Mouse (Mus musculus) heart, embryonic 15.5 days (tissue): Measurements from ENCODE around the gene B130006D01Rik. TPM values are rescaled to one million over a fixed set of nuclear protein-coding genes. Genes with fewer than 3 reads are reported as not detected.

Source experiments
- ATAC-seq: fragments of 200-750 bp; cut with Nextera tagmentation; replicated peaks from 2 replicates; pipeline ENCODE4 v1.8.0; 2017; ENCODE audit warnings: low read depth, moderate TSS enrichment; ENCODE audit not compliant: insufficient number of reproducible peaks, insufficient read depth, low FRiP score
- H3K27ac ChIP-seq: fragments of 300-500 bp; sonication (generic); 2 replicates; pipeline ENCODE4 v1.5.1; 2015; ENCODE audit warnings: mild to moderate bottlenecking, inconsistent platforms
- H3K27me3 ChIP-seq: fragments of 300-500 bp; sonication (generic); 2 replicates; pipeline ENCODE4 v1.6.1; 2015; ENCODE audit warnings: inconsistent platforms
- H3K36me3 ChIP-seq: fragments of 300-500 bp; sonication (generic); 2 replicates; pipeline ENCODE4 v1.6.1; 2015; ENCODE audit warnings: mild to moderate bottlenecking, inconsistent platforms
- H3K4me1 ChIP-seq: fragments of 300-500 bp; sonication (generic); replicated peaks from 2 replicates; pipeline ENCODE4 v1.6.1; 2015; ENCODE audit warnings: inconsistent platforms
- H3K4me2 ChIP-seq: fragments of 300-500 bp; sonication (generic); 2 replicates; pipeline ENCODE4 v1.6.1; 2015; ENCODE audit warnings: inconsistent platforms, mild to moderate bottlenecking, moderate library complexity
- H3K4me3 ChIP-seq: fragments of 300-500 bp; sonication (generic); 2 replicates; pipeline ENCODE4 v1.5.1; 2015; ENCODE audit warnings: mild to moderate bottlenecking, inconsistent platforms
- H3K9ac ChIP-seq: fragments of 300-500 bp; sonication (generic); 2 replicates; pipeline ENCODE4 v1.6.1; 2015; ENCODE audit warnings: mild to moderate bottlenecking, inconsistent platforms
- H3K9me3 ChIP-seq: fragments of 300-500 bp; sonication (generic); replicated peaks from 2 replicates; pipeline ENCODE4 v1.6.1; 2016; ENCODE audit warnings: inconsistent platforms
- WGBS: fragments of 180-500 bp; shearing (Covaris S2); methylation state at CpG from one replicate; pipeline ENCODE4 v1.1.7; 2015; ENCODE audit warnings: mixed read lengths; 5-methylcytosine and 5-hydroxymethylcytosine counted together
- polyA plus RNA-seq: library from polyadenylated mRNA; unstranded; fragments of >200 nt; fragmentation: Nextera tagmentation; extraction: Ambion mirVana; gene quantifications from 2 replicates; pipeline ENCODE4 v1.2.1, GENCODE M21; 2015

B130006D01Rik gene
- polyA plus RNA-seq, 1 experiment from 2014 or later = 0.71 TPM

DNA sequence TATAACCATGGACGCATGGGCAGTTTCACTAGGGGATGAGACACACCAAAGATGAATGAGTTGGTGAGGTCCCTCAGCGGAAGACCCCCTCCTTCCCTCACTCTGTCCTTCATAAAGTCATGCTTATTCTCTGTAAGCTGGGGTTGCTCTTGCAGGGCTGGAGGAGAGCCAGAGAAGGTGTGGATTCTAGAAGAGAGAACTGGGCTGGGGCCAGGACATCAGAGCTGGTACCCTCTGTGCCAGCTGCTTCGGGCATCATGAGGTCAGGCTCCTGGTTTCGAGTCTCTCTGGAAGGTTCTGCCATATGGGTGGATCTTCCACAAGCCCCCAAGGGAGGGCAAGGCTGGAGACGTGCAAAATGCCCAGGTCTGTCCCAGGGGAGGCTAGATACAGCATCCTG is 24.8 kb upstream of the B130006D01Rik start:
- no peak overlapping the region for H3K9ac ChIP-seq
- no peak for ATAC-seq
- H3K36me3 ChIP-seq = no peaks in the 10 kb centered on the region
- H3K27me3 ChIP-seq = no peaks in the 10 kb centered on the region
- no peaks in the 10 kb centered on the region for H3K9me3 ChIP-seq
- no peak overlapping the region for H3K4me2 ChIP-seq
- no peaks in the 10 kb centered on the region for H3K4me1 ChIP-seq
- no peak overlapping the region for H3K27ac ChIP-seq
- no peak overlapping the region for H3K4me3 ChIP-seq
- 76% methylated on average over 5 of the region's 5 CpGs for WGBS

DNA sequence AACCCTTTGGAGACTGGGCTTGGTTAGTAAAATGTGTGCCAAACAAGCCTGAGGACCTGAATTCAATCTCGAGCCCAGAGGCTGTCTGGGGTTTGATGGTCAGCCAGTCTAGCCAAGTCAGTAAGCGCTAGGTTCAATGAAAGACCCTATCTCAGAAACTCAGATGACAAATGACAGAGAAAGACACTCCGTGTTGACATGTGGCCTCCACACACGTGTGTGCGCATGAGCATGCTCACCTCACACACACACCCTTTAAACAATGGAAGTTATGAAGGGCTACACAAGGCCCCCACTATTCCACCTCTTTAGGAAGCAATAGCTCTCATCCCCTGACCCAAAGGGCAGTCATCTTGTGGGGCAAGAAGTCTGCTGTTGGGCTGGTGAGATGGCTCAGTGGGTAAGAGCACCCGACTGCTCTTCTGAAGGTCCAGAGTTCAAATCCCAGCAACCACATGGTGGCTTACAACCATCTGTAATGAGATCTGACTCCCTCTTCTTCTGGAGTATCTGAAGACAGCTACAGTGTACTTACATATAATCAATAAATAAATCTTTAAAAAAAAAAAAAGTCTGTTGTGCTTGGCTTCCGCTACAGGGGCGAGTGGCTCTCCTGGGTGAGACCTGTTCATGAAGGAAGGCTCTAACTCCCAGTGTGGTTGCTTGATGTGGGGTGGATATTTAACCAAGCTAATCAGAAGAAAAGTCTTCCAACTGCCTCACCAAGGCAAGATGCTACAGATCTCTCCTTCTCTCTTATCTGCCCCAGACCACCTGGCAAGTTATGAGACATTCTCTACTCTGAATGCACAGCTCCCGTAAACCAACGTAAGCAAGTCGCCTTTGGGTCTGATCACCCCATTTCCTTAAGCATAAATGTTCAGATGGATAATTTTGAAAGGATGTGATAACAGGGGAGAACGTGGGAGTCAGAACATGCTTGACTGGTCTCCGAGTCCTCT is 22.3 kb upstream of the B130006D01Rik start:
- Histone ChIP-seq H3K4me3 (no peak overlapping the region), H3K4me1 (no peaks in the 10 kb centered on the region), H3K36me3 (no peaks in the 10 kb centered on the region), H3K9me3 (no peaks in the 10 kb centered on the region), H3K4me2 (no peak overlapping the region), H3K27me3 (no peaks in the 10 kb centered on the region), H3K27ac (no peak overlapping the region), H3K9ac (no peak overlapping the region)
- 89% methylated on average over 13 of the region's 13 CpGs for WGBS
- ATAC-seq = no peak

DNA sequence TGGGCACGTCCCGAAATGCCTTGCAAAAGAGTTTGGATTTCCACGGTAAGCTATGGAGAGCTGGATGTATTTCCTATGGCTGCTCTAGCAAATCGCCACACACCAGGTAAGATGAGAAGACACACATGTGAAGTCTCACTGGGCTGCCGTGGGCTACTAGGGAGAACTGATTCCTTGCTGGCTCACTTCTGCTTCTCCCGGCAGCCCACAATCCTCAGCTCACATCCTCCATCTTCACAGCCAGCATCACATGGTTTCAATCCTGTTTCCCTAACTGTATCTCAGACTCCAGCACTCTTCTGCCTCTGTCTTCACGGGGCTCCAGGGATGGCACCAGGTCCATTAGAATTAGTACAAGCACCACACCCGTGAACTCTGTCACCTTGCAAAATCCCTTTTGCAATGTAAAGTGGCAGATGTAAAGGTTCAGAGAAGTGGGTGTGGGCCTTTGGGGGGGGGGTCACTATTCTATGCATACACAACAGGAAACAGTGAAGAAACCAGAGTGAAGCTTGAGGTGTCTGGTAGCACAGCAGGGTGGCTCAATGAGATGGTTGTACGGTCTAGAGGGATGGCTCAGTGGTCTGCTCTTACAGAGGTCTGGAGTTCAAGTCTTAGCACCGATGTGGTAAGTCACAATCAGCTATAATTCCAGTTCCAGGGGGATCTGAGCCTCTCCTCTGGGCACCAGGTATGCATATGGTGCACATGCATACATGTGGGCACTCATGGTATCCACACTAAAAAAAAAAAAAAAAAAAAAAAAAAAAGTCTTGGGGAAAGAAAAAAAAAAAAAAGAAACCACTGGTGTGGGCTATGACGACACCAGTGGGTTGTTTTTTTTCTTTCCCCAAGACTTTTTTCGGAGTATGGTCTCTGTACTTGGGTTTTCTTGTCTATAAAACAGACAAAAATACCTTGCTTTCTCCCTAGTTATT is 19.1 kb upstream of the B130006D01Rik start:
- 78% methylated on average over 12 of the region's 12 CpGs for WGBS
- Histone ChIP-seq H3K4me2 (no peak overlapping the region), H3K4me3 (no peak overlapping the region), H3K4me1 (no peaks in the 10 kb centered on the region), H3K27me3 (no peaks in the 10 kb centered on the region), H3K27ac (no peak overlapping the region), H3K36me3 (no peaks in the 10 kb centered on the region), H3K9me3 (no peaks in the 10 kb centered on the region), H3K9ac (no peak overlapping the region)
- no peak for ATAC-seq

DNA sequence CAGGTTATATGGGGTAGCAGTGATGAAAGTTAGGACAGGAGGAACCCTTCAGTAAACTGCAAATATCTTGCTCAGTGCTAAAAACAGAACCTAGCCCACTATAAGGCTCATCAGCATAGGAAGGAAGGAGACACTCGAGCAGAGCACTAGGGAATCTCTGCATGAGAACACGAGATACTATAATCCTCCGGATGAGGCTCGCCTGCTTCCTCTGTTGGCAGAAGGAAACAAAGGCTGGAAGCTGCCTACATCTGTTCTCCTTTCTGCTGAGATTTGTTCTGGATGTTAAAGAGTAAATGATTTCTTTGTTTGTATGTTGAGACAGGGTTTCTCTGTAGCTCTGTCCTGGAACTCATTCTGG is 18.4 kb upstream of the B130006D01Rik start:
- H3K4me2 ChIP-seq = no peak overlapping the region
- no peak for ATAC-seq
- H3K9me3 ChIP-seq = no peaks in the 10 kb centered on the region
- 61% methylated on average over 4 of the region's 4 CpGs for WGBS
- no peaks in the 10 kb centered on the region for H3K36me3 ChIP-seq
- no peak overlapping the region for H3K4me3 ChIP-seq
- H3K4me1 ChIP-seq = no peaks in the 10 kb centered on the region
- no peak overlapping the region for H3K9ac ChIP-seq
- H3K27me3 ChIP-seq = no peaks in the 10 kb centered on the region
- no peak overlapping the region for H3K27ac ChIP-seq

DNA sequence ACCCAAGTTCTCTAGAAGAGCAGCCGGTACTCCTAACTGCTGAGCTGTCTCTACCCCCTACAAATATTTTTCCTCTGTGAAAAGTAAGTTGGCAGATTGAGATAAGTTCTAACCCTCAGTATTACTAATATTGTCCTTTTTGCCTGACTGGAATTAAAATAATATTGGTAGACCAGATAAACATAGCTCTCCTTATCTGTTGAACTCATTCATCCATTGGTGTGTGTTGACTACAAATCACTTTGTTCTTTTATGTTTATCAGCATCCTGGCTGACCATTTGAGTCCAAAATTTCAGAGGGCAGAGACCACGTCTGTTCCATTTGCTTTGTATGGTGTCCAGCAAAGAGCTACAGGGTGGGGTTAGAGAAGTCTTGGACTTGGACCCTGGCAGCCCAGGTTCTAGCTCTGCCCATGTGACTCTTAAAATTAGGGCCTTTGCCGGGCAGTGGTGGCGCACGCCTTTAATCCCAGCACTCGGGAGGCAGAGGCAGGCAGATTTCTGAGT is 13.8 kb upstream of the B130006D01Rik start:
- Histone ChIP-seq H3K36me3 (no peaks in the 10 kb centered on the region), H3K27me3 (no peaks in the 10 kb centered on the region), H3K9me3 (no peaks in the 10 kb centered on the region), H3K4me3 (no peak overlapping the region), H3K9ac (no peak overlapping the region), H3K4me1 (peaks cover 16% of the 10 kb centered on the region), H3K4me2 (no peak overlapping the region), H3K27ac (no peak overlapping the region)
- ATAC-seq = no peak
- 86% methylated on average over 6 of the region's 6 CpGs for WGBS

DNA sequence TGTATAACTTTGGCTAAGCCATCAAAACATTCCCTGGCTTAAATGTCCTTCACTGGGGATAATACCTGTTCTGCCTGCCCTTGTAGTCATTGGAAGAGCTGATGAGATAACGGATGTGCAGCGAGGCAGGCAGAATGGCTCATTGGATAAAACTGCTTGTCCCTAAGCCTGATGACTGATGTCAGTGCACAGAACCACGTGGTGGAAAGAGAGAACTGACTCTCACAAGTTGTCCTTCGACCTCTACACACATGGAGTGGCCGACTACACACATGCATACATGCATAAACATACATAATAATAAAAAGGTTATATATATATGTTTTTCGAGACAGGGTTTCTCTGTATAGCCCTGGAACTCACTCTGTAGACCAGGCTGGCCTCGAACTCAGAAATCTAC is 12.9 kb upstream of the B130006D01Rik start:
- Histone ChIP-seq H3K27me3 (no peaks in the 10 kb centered on the region), H3K9ac (no peak overlapping the region), H3K27ac (no peak overlapping the region), H3K9me3 (no peaks in the 10 kb centered on the region), H3K4me2 (no peak overlapping the region), H3K4me3 (no peak overlapping the region), H3K36me3 (no peaks in the 10 kb centered on the region), H3K4me1 (peaks cover 25% of the 10 kb centered on the region)
- no peak for ATAC-seq
- 72% methylated on average over 7 of the region's 7 CpGs for WGBS

DNA sequence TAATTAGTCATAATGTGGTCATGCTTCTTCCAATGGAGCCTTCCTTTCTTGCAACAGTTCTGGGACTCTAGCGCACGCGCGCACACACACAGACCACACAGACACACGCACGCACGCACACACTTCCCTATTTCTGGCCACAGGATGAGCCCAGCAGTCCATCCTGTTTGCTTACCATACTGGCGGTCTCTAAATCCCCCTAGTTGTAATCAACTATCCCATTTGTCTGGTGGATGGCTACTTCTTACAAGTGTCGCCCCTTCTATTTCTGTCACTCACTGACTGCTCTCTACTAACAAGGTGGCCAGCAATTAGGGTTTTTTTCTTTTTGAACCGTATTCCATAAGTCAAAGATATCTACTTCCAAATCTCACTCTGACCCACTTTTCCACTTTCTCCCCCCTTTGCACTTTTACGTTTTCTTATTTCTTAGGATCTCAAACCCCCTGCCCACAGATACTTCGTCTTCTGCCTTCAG is 11.3 kb upstream of the B130006D01Rik start:
- peak overlapping the region; percentile 98 for H3K9ac ChIP-seq
- WGBS = 21% methylated on average over 12 of the region's 12 CpGs
- no peak for ATAC-seq

DNA sequence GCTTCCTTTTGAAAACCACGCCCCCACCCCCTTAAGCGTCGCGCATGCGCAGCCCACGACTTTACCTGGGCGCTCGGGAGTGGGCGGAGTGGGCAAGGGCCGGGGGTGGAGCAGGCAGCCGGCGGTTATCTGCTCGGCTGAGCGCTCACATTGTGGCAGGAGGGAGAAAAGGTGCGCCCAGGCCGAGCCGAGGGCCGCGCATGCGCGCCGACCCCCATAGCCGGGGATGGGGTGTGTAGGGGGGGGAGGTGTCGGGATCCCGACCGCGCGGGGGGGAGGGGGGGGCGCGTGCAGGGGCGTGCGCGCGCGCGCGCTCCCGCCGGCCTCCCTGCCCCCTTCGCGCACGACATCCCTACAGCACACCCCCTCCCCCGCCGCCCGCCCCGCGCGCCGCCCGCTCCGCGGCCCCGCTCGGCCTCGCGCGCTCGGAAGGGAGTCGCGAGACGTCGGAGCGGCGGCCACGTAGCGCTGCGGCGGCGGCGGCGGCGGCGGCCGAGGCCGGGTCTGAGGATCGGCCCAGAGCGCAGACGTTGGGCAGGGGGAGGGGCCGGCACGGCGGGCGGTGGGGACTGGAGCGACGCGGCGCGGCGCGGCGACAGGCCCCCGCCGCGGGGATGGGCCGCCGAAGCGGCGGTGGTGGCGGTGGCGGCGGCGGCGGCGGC is 10.7 kb upstream of the B130006D01Rik start, which contains the start of gene Zfp652:
Zfp652 (plus strand) TSS at position 111 of the 662 bp plus-strand sequence.
- Histone ChIP-seq H3K27me3 (no peaks in the 10 kb centered on the region), H3K9me3 (no peaks in the 10 kb centered on the region), H3K4me1 (peaks cover 34% of the 10 kb centered on the region), H3K27ac (peak within 1 kb of the TSS; percentile 96), H3K4me3 (peak within 1 kb of the TSS; percentile 95), H3K9ac (peak within 1 kb of the TSS; percentile 98), H3K36me3 (no peaks in the 10 kb centered on the region), H3K4me2 (peak within 1 kb of the TSS; percentile 93)
- WGBS = 2% methylated on average over 28 of the region's 103 CpGs
- ATAC-seq = peak; percentile 91

More for the DNA sequence above, 11.3 kb upstream of the B130006D01Rik start:
- Histone ChIP-seq H3K9me3 (no peaks in the 10 kb centered on the region), H3K27me3 (no peaks in the 10 kb centered on the region), H3K27ac (peak overlapping the region; percentile 96), H3K4me2 (peak overlapping the region; percentile 93), H3K4me1 (peaks cover 32% of the 10 kb centered on the region), H3K4me3 (peak overlapping the region; percentile 95), H3K36me3 (no peaks in the 10 kb centered on the region)

DNA sequence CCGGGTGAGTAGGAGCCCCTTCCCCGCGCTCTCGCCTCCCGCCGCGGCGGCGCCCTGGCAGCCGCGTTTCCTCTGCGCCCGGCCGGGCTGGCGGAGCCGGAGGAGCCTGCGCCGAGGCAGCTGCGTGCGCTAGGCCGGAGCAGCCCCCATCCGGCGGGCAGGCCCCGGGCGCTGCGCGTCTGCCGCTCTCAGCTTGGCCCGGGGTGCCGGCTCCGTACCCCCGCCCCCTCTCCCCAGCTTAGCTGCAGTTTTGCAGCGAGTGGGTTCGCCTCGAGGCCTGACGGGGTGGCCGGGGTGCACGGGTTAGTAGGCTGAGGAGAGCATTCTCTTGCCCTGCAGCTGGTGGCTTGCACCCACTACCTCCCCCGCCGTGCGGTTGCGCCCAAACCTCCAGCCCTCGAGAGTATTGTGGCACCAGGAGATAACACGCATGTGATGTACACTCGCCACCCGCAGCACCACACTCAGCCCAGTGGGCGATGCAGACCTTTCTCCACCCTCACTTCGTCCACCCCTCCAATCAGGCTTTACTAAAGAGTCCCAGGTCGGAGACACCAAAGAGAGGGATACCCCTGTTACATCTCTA is 10.1 kb upstream of the B130006D01Rik start:
- Histone ChIP-seq H3K4me1 (peaks cover 34% of the 10 kb centered on the region), H3K36me3 (no peaks in the 10 kb centered on the region), H3K4me3 (peak overlapping the region; percentile 95), H3K4me2 (peak overlapping the region; percentile 93), H3K9me3 (no peaks in the 10 kb centered on the region), H3K27ac (peak overlapping the region; percentile 96), H3K9ac (peak overlapping the region; percentile 98), H3K27me3 (no peaks in the 10 kb centered on the region)
- WGBS = under 1% methylated on average over 38 of the region's 49 CpGs
- ATAC-seq = peak; percentile 54

DNA sequence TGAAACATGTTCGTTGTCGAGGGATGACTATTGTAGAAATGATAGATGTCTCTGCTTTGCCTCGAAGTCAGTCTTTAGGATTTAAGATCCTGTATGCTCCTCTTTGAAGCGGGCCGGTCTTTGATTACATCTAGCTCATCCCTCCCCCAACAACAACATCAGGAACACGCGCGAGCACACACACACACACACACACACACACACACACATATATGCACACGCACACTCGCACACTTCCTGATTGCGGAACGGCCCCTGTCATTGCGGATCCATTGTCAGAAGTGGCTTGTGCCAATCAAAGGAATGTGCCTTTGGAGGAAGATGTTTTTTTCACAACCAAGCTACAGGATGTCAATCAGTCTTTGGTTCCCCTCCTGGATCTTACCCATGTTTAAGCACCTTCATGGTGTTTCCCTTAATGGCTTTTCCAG is 9.6 kb upstream of the B130006D01Rik start:
- Histone ChIP-seq H3K9ac (peak overlapping the region; percentile 98), H3K9me3 (no peaks in the 10 kb centered on the region), H3K4me2 (peak overlapping the region; percentile 93), H3K27me3 (no peaks in the 10 kb centered on the region), H3K36me3 (no peaks in the 10 kb centered on the region), H3K4me3 (peak overlapping the region; percentile 95), H3K4me1 (peaks cover 34% of the 10 kb centered on the region), H3K27ac (peak overlapping the region; percentile 96)
- WGBS = 2% methylated on average over 13 of the region's 13 CpGs
- no peak for ATAC-seq
